Mouse (Mus musculus): ENCODE data around the gene Olfr1280. TPM values are rescaled to one million over a fixed set of nuclear protein-coding genes. Genes with fewer than 3 reads are reported as not detected.
"Not testable (repeated sequence)": the region's sequence is repeated elsewhere in the genome, so short reads cannot be mapped to it uniquely, and the experiment has no call there.

Gene Olfr1280
- total RNA-seq (2021) = not detected
- long read RNA-seq, experiment 1 = 0 reads
- long read RNA-seq, experiment 2 = 0 reads

DNA sequence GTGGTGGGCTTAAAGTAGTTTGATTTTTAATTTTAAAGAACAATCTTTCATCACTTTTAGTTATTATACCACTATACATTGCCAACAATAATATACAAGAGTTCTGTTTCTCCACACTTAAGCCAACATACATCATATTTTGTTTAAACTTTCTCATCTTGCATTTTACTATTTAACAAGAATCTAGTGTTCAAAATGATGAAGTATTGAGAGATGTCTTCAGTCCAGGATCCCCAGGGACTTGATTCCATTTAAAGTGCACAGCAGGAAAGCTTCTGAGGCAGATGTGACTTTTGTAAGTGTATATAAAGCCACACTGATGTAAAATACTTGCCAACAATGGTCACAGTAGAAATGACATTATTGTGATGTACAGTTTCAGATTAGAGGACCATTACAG, at the start of gene Olfr1280:
TSS of gene Olfr1280 (plus strand) at position 301 of the 400 bp plus-strand sequence.
- Histone ChIP-seq H3K27ac (no peak within 1 kb of the TSS), H3K4me3 (no peak within 1 kb of the TSS)
- no peak for DNase-seq
- no peak for TF ChIP-seq CTCF (IDR thresholded peaks at IDR 0.05)
- intact Hi-C loops (cut with DNase I) = no loop called here

DNA sequence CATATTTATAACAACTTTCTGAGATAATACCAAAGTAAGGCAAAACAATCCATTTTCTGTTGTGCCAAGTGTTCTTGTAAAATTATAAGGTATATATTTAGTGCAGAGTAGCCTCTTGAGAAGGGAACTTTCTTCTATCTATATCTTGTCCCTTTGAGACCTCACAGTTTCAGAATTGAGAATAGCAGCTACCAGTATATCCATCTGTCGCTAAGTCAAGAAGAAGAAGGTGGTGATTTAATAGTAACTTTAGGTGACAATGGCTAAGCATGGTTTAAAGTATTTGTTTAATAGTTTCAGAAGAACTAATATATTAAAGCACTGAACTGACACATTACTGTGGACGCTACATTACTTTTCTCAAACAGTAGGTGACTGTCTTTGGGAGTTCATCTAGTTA, 39.8 kb upstream of the Olfr1280 start, which contains the start of gene Olfr1277:
TSS of gene Olfr1277 (minus strand) at position 101 of the 400 bp plus-strand sequence.
- Histone ChIP-seq H3K4me3 (no peak within 1 kb of the TSS), H3K27ac (no peak within 1 kb of the TSS)
- DNase-seq = no peak
- no peak for TF ChIP-seq CTCF (IDR thresholded peaks at IDR 0.05)
- intact Hi-C loops (cut with DNase I) = no loop called here

DNA sequence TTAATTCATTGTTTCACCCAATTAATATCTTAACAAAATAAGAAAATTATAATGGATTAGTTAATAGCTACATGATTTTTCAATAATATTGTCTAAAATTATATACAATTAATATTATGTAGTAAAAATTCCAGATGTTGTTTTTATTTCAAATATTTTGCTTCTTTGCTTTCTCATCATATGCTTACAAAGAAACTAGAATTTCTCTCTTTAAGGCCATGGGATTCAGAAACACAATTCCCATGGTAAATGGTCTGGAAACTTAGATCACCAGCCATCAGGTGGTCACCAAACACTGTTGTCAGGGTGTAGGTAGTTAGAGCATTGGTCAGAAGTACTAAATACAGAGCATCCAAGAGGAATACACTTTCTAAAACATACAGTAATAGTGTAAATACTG, 24.0 kb upstream of the Olfr1280 start, which contains the start of gene Olfr1278:
TSS of gene Olfr1278 (plus strand) at position 301 of the 400 bp plus-strand sequence.
- DNase-seq = no peak
- H3K4me3 ChIP-seq = no peak within 1 kb of the TSS
- intact Hi-C loops (cut with DNase I) = no loop called here
- no peak for TF ChIP-seq CTCF (IDR thresholded peaks at IDR 0.05)
- no peak within 1 kb of the TSS for H3K27ac ChIP-seq

DNA sequence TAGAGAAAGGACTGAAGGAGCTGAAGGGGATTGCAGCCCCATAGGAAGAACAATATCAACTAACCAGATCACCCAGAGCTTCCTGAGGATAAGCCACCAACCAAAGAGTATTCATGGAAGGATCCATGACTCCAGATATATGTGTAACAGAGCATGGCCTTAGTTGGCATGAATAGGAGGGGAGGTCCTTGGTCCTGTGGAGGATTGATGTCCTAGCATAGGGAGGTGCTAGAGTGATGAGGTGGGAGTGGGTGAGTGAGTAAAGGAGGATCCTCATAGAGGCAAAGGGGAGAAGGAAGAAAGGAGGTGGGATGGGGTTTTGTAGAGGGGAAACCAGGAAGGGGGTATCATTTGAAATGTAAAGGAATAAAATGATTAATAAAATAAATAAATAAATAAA, 15.3 kb upstream of the Olfr1280 start:
- intact Hi-C loops (cut with DNase I) = no loop called here
- H3K4me3 ChIP-seq = no peak overlapping the region
- no peak for TF ChIP-seq CTCF (IDR thresholded peaks at IDR 0.05)
- no peak for DNase-seq
- no peak overlapping the region for H3K27ac ChIP-seq

- Histone ChIP-seq H3K4me3 (no peak within 1 kb of the TSS), H3K27ac (no peak within 1 kb of the TSS)
- no peak for DNase-seq
- TF ChIP-seq CTCF (IDR thresholded peaks at IDR 0.05) = no peak
- intact Hi-C loops (cut with DNase I) = no loop called here
Measured at GRCm38 (mm10) chr2:111300374-111300773, 13.4 kb upstream of the Olfr1280 start, which contains the start of gene Olfr1279. Gene Olfr1279 (plus strand): TSS chr2:111300635.

DNA sequence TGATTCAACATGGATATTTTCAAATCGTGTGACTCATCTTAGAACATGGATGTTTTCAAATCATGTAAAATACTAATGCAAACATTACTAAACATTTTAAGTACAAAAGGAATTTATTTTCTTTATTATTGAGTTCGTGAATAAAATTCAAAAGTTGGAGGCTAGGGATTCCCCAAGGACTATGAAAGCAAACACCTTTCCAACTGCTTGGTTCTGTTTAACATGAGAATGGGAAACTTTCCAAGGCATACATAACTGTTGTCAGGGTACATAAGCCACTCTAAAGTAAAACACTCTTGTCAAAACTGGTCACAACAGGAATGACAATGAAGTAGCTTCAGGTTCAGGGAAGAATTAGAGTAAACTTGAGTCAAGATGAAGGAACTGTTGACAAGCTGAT, 12.4 kb downstream of the Olfr1280 start, which contains the start of gene Olfr1281:
TSS of gene Olfr1281 (plus strand) at position 301 of the 400 bp plus-strand sequence.
- intact Hi-C loops (cut with DNase I) = no loop called here
- Histone ChIP-seq H3K27ac (no peak within 1 kb of the TSS), H3K4me3 (no peak within 1 kb of the TSS)
- no peak for TF ChIP-seq CTCF (IDR thresholded peaks at IDR 0.05)
- DNase-seq = no peak

DNA sequence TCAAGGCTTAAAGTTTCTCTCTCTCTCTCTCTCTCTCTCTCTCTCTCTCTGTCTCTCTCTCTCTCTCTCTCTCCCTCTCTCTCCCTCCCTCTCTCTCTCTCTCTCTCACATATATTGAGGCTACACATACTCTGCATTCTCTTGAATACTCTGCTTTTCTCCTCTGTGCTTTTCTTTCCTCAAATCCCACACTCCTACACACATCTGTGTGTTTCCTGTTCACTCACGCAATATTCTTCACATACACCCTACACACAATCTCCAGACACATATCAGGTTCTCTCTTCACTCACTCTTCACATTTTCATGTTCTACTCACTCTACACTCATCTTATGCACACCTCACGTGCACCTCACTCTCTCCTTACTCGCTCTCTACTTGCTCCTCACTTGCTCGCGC, 19.9 kb downstream of the Olfr1280 start:
- intact Hi-C loops (cut with DNase I); H3K4me3 ChIP-seq; H3K27ac ChIP-seq; DNase-seq: not testable (repeated sequence)

GRCm38 (mm10) chr2:111335976-111336375, 22.2 kb downstream of the Olfr1280 start, which contains the start of gene Olfr1282:
Gene Olfr1282 (minus strand): TSS chr2:111336076.
- DNase-seq = no peak
- intact Hi-C loops (cut with DNase I) = no loop called here
- TF ChIP-seq CTCF (IDR thresholded peaks at IDR 0.05) = no peak
- H3K27ac ChIP-seq = no peak within 1 kb of the TSS
- no peak within 1 kb of the TSS for H3K4me3 ChIP-seq

DNA sequence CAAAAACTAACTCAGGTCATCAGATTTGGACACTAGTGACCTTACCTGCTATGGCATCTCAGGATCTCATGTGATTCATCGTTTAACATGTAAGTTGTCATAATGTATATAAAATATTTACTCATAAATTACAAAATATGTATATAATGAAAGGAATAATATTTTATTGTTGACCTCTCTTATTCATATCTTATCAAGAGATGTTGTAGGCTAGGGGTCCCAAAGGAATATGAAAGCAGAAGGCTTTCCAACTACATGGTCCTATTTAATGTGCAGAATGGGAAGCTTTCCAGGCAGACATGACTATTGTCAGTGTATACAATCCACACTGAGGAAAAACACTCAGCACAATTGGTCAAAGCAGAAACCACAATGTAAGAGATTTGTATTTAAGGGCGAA, 52.7 kb downstream of the Olfr1280 start, which contains the start of gene Olfr1283:
TSS of gene Olfr1283 (plus strand) at position 301 of the 400 bp plus-strand sequence.
- intact Hi-C loops (cut with DNase I) = no loop called here
- DNase-seq = no peak
- Histone ChIP-seq H3K4me3 (no peak within 1 kb of the TSS), H3K27ac (no peak within 1 kb of the TSS)
- TF ChIP-seq CTCF (IDR thresholded peaks at IDR 0.05) = no peak

- no peak within 1 kb of the TSS for H3K4me3 ChIP-seq
- intact Hi-C loops (cut with DNase I) = no loop called here
Measured at GRCm38 (mm10) chr2:111375222-111375621, 61.4 kb downstream of the Olfr1280 start, which contains the start of gene Olfr1284. Gene Olfr1284 (plus strand): TSS chr2:111375522.

More at GRCm38 (mm10) chr2:111375222-111375621, 61.4 kb downstream of the Olfr1280 start, which contains the start of gene Olfr1284:
- H3K27ac ChIP-seq = no peak within 1 kb of the TSS
- TF ChIP-seq CTCF (IDR thresholded peaks at IDR 0.05) = no peak
- no peak for DNase-seq

Other genes with a start within 250 kb of the Olfr1280 start
- gene Gm13941, start 208.0 kb upstream of the Olfr1280 start, total RNA-seq (2021) = not detected
- gene Gm15130, start 161.1 kb upstream of the Olfr1280 start, total RNA-seq (2021) = not detected
- gene 4930430A15Rik, start 84.4 kb upstream of the Olfr1280 start, total RNA-seq (2021) = not detected
- gene Olfr1275, start 78.7 kb upstream of the Olfr1280 start, total RNA-seq (2021) = not detected
- not detected for gene Olfr1276, start 59.5 kb upstream of the Olfr1280 start, total RNA-seq (2021)
- not detected for gene Olfr1277, start 39.9 kb upstream of the Olfr1280 start, total RNA-seq (2021)
- gene Olfr1278, start 23.9 kb upstream of the Olfr1280 start, total RNA-seq (2021) = not detected
- gene Olfr1279, start 13.4 kb upstream of the Olfr1280 start, total RNA-seq (2021) = not detected
- gene Olfr1281, start 12.5 kb downstream of the Olfr1280 start, total RNA-seq (2021) = not detected
- gene Olfr1282, start 22.1 kb downstream of the Olfr1280 start, total RNA-seq (2021) = not detected
- not detected for gene Olfr1283, start 52.8 kb downstream of the Olfr1280 start, total RNA-seq (2021)
- not detected for gene Olfr1284, start 61.5 kb downstream of the Olfr1280 start, total RNA-seq (2021)
- not detected for gene Olfr1286, start 109.1 kb downstream of the Olfr1280 start, total RNA-seq (2021)
- not detected for gene Olfr1287, start 135.1 kb downstream of the Olfr1280 start, total RNA-seq (2021)
- not detected for gene Olfr1288, start 160.1 kb downstream of the Olfr1280 start, total RNA-seq (2021)
- not detected for gene Olfr1289, start 166.8 kb downstream of the Olfr1280 start, total RNA-seq (2021)
- gene Olfr1290, start 179.8 kb downstream of the Olfr1280 start, total RNA-seq (2021) = not detected
- gene Olfr1291-ps1, start 183.2 kb downstream of the Olfr1280 start, total RNA-seq (2021) = not detected
- not detected for gene Olfr1293-ps, start 211.2 kb downstream of the Olfr1280 start, total RNA-seq (2021)
- gene Olfr1294, start 226.3 kb downstream of the Olfr1280 start, total RNA-seq (2021) = not detected